Mouse (Mus musculus) midbrain, postnatal 0 days (tissue): ENCODE data around the gene Ntm. TPM values are rescaled to one million over a fixed set of nuclear protein-coding genes. Genes with fewer than 3 reads are reported as not detected.

Experiments used
- ATAC-seq: fragments of 200-750 bp; cut with Nextera tagmentation; 2 replicates; pipeline ENCODE4 v1.8.0; 2017; ENCODE audit warnings: moderate number of reproducible peaks, mild to moderate bottlenecking, moderate TSS enrichment, moderate library complexity; ENCODE audit not compliant: low FRiP score
- DNase-seq: peaks from one replicate; pipeline ENCODE4 v3.0.0-alpha.2; 2015; ENCODE audit warnings: low spot score
- H3K27ac ChIP-seq: fragments of 300-500 bp; sonication (generic); 2 replicates; pipeline ENCODE4 v1.5.1; 2014; ENCODE audit warnings: low read depth, mild to moderate bottlenecking, low read length, mixed read lengths
- H3K27me3 ChIP-seq: fragments of 300-500 bp; sonication (generic); 2 replicates; pipeline ENCODE4 v1.6.1; 2014; ENCODE audit warnings: low read length, control low read depth, mixed read lengths; ENCODE audit not compliant: insufficient read depth
- H3K36me3 ChIP-seq: fragments of 300-500 bp; sonication (generic); 2 replicates; pipeline ENCODE4 v1.6.1; 2014; ENCODE audit warnings: low read length, control low read depth, mixed read lengths; ENCODE audit not compliant: insufficient read depth
- H3K4me1 ChIP-seq: fragments of 300-500 bp; sonication (generic); 2 replicates; pipeline ENCODE4 v1.6.1; 2014; ENCODE audit warnings: mild to moderate bottlenecking, control low read depth, antibody characterized with exemption, low read length, mixed read lengths; ENCODE audit not compliant: insufficient read depth
- H3K4me2 ChIP-seq: fragments of 300-500 bp; sonication (generic); 2 replicates; pipeline ENCODE4 v1.6.1; 2014; ENCODE audit warnings: low read depth, mild to moderate bottlenecking, low read length, mixed read lengths; ENCODE audit not compliant: poor library complexity, severe bottlenecking
- H3K4me3 ChIP-seq: fragments of 300-500 bp; sonication (generic); 2 replicates; pipeline ENCODE4 v1.5.1; 2014; ENCODE audit warnings: low read depth, mild to moderate bottlenecking, low read length, moderate library complexity
- H3K9ac ChIP-seq: fragments of 300-500 bp; sonication (generic); replicated peaks from 2 replicates; pipeline ENCODE4 v1.6.1; 2014; ENCODE audit warnings: mild to moderate bottlenecking, low read length, moderate library complexity, mixed read lengths; ENCODE audit not compliant: poor library complexity, severe bottlenecking
- H3K9me3 ChIP-seq: fragments of 300-500 bp; sonication (generic); 2 replicates; pipeline ENCODE4 v1.6.1; 2016; ENCODE audit warnings: low read length, control low read depth
- CTCF ChIP-seq: IDR thresholded peaks from 2 replicates; pipeline ENCODE4 v1.5.1; 2016; ENCODE audit warnings: antibody characterized with exemption, mild to moderate bottlenecking
- WGBS: fragments of 180-500 bp; shearing (Covaris S2); extraction: QIAGEN DNeasy Blood & Tissue Kit; methylation state at CpG from one replicate; pipeline ENCODE4 v1.1.7; 2014; 5-methylcytosine and 5-hydroxymethylcytosine counted together
- polyA plus RNA-seq: library from polyadenylated mRNA; unstranded; fragments of >200 nt; fragmentation: Nextera tagmentation; extraction: Ambion mirVana; gene quantifications from 2 replicates; pipeline ENCODE4 v1.2.1, GENCODE M21; 2015
- total RNA-seq: library from RNA; depleted of rRNA; stranded (reverse); fragments of >200 nt; gene quantifications from 2 replicates; pipeline ENCODE4 v1.2.3, GENCODE M21; 2014

Gene Ntm
- total and polyA plus RNA-seq, 2 experiments from 2014 or later = 244 to 322 TPM

DNA sequence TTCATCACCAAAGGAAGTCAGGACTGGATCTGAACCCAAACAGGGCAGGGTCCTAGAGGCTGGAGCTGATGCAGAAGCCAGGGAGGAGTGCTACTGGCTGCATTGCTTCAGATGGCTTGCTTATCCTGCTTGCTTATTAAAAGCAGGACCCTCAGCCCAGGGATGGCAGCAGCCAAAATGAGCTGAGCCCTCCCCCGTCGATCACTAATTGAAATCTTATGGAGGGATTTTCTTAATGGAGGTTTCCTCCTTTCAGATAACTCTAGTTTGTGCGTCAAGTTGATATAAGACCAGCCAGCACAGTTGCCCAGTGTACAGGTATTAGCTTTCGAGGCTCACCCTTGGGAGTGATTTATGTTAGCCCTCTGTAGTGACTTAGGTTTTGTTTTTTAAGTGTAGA lies 826.9 kb downstream of the Ntm start:
- no peak for DNase-seq
- H3K4me3 ChIP-seq = no peak overlapping the region
- H3K4me1 ChIP-seq = no peaks in the 10 kb centered on the region
- H3K4me2 ChIP-seq = no peak overlapping the region
- H3K27ac ChIP-seq = no peak overlapping the region
- no peak for TF ChIP-seq CTCF
- H3K36me3 ChIP-seq = no peaks in the 10 kb centered on the region
- H3K9ac ChIP-seq = no peak overlapping the region
- no peaks in the 10 kb centered on the region for H3K27me3 ChIP-seq
- ATAC-seq = no peak
- WGBS = 92% methylated on average over 4 of the region's 4 CpGs
- no peaks in the 10 kb centered on the region for H3K9me3 ChIP-seq

DNA sequence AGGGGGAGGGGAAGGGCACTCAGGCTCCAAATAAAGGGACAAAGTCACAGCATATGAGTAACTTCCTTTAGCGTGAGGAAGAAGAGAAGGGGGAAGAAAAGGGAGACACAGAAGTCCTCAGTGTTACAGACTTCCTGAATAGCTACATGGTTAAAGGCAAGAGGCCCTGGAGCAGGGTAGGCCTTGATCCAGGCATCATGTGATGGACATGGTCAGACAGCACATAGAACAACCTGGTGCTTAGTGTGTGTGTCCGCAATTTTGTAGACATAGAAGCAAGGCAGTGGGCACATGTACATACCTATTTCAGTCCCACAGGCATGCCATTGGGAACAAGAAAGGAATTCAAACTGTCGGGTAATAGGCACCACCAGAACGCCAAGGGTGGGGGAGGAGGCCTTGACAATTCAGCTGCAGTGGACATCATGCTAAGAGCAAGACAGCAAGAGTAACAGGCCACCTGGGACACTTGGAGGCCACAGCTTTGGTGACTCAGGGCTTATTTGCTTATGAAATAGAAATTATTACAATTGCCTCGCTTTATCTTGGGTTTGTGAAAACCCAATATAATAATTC lies 832.1 kb downstream of the Ntm start:
- DNase-seq = no peak
- Histone ChIP-seq H3K9me3 (no peaks in the 10 kb centered on the region), H3K4me2 (no peak overlapping the region), H3K9ac (no peak overlapping the region), H3K27ac (no peak overlapping the region), H3K36me3 (no peaks in the 10 kb centered on the region), H3K27me3 (no peaks in the 10 kb centered on the region), H3K4me1 (0 out of 2 replicates have a peak, but pooled peaks cover 3% of the 10 kb centered on the region), H3K4me3 (no peak overlapping the region)
- no peak for ATAC-seq
- TF ChIP-seq CTCF = no peak
- WGBS = 84% methylated on average over 5 of the region's 5 CpGs

DNA sequence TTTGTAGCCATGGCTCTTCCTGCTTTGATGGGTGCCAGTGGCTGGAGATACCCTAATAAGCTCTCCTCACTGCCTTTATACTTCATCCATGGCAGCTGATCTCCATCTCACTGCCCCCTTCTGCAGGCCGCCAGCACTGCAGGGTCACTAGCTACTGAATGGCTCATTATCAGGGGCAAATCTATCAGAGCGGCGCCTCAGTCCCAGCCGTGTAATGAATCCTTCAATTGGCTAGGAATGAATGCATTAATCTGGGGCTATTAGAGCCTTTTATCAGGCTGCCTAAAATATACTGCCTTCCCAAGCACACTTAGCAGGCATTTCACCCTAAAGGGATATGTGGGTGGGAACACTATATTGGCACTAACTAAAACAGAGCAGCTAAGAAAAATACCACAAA lies 832.6 kb downstream of the Ntm start:
- H3K4me1 ChIP-seq = 0 out of 2 replicates have a peak, but pooled peaks cover 3% of the 10 kb centered on the region
- no peak for DNase-seq
- no peak overlapping the region for H3K4me2 ChIP-seq
- H3K4me3 ChIP-seq = no peak overlapping the region
- TF ChIP-seq CTCF = no peak
- H3K27me3 ChIP-seq = no peaks in the 10 kb centered on the region
- H3K27ac ChIP-seq = no peak overlapping the region
- H3K36me3 ChIP-seq = no peaks in the 10 kb centered on the region
- ATAC-seq = no peak
- no peaks in the 10 kb centered on the region for H3K9me3 ChIP-seq
- WGBS = 54% methylated on average over 4 of the region's 4 CpGs
- no peak overlapping the region for H3K9ac ChIP-seq

DNA sequence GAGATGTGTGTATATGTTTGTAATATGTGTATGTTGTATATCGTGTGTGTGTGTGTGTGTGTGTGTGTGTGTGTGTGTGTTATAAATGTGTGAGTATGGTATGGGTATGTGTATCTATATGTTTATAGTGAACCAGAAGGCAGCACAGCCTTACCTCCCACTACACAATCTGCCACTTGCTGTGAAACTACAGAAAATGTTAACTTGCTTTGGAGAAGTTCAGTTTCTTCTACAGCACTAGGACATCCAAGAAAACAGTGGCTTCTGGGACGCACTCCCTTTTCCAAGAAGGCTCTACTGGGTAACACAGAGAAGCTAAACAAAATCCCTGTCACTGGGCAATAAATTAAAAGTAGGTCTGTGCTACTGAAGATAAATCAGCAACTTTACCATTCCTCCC lies 834.5 kb downstream of the Ntm start:
- DNase-seq (no peak), ATAC-seq (no peak)
- H3K27me3 ChIP-seq = no peaks in the 10 kb centered on the region
- no peaks in the 10 kb centered on the region for H3K36me3 ChIP-seq
- no peak for TF ChIP-seq CTCF
- H3K4me1 ChIP-seq = 0 out of 2 replicates have a peak, but pooled peaks cover 3% of the 10 kb centered on the region
- 99% methylated on average over 2 of the region's 2 CpGs for WGBS
- no peak overlapping the region for H3K4me2 ChIP-seq
- no peak overlapping the region for H3K4me3 ChIP-seq
- no peak overlapping the region for H3K9ac ChIP-seq
- H3K27ac ChIP-seq = no peak overlapping the region
- no peaks in the 10 kb centered on the region for H3K9me3 ChIP-seq

DNA sequence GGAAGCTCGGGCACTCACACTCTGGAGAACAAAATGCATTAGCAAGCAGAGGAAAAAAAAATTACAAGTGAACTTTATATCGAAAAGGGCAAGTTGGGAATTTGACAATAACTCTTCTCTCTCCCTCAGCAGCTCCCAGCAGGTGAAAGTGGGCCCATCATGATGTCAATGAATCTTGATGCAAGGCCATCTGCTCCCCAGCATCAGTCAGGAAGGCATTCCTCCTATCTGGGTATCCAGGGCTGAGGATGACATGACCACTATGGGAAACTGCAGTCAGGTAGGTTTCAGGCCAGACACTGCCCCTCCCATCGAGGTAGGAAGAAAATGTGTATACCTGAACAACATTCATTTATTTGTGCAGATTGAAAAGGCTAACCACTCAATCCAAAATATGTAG lies 838.5 kb downstream of the Ntm start:
- ATAC-seq (no peak), DNase-seq (no peak)
- Histone ChIP-seq H3K9ac (no peak overlapping the region), H3K4me1 (0 out of 2 replicates have a peak, but pooled peaks cover under 1% of the 10 kb centered on the region), H3K27me3 (no peaks in the 10 kb centered on the region), H3K4me3 (no peak overlapping the region), H3K9me3 (no peaks in the 10 kb centered on the region), H3K27ac (no peak overlapping the region), H3K4me2 (no peak overlapping the region), H3K36me3 (no peaks in the 10 kb centered on the region)
- TF ChIP-seq CTCF = no peak
- WGBS = 67% methylated on average over 3 of the region's 3 CpGs

DNA sequence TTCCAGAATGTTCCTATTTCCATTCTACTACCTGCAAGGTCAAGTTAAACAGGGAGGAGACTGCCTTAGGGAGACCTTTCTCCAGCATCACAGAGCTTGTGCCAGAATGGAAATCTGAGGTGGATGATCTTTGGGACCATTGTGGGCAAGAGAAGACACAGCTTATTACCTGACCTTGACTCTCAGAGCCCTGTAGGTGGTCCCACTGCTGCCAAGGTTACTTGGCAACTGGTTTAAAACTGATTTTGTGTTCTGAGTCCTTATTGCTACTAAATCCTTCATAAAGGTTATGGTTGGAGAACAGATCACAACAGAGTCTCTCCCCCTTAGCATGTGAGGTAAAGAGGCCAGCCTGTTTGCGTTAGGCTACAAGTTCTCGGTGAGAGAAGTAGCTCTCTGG lies 839.1 kb downstream of the Ntm start:
- DNase-seq = no peak
- Histone ChIP-seq H3K36me3 (no peaks in the 10 kb centered on the region), H3K4me2 (no peak overlapping the region), H3K4me1 (no peaks in the 10 kb centered on the region), H3K27me3 (no peaks in the 10 kb centered on the region), H3K9me3 (no peaks in the 10 kb centered on the region), H3K9ac (no peak overlapping the region), H3K27ac (no peak overlapping the region), H3K4me3 (no peak overlapping the region)
- TF ChIP-seq CTCF = no peak
- 75% methylated on average over 2 of the region's 2 CpGs for WGBS
- no peak for ATAC-seq
